Mouse (Mus musculus): ENCODE data around the gene Tpk1. TPM values are rescaled to one million over a fixed set of nuclear protein-coding genes. Genes with fewer than 3 reads are reported as not detected.

Gene Tpk1
- polyA plus RNA-seq, 1 experiment from 2014 or later = 7.4 TPM

DNA sequence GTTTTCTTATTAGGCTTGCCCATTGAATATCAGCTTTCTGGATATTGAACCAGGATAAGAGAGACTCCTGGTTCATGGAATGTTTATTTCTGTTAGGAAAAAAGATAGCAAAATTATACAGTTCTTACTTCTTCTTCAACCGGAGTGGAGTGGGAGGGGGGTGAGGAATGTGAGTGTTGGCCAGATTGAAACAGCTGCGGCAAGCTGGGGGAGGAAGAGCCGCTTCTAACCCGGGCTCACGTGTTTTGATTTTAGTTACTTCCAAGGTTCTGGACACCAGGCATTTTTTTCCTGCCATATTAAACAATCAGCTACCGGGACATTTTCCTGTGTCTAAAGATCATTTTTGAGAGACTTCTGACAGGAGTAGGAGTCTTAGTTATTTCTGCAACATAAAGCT is 356.0 kb downstream of the Tpk1 start:
- no peak overlapping the region for H3K4me3 ChIP-seq (ENCODE audit: low read depth, low read length)
- no peaks in the 10 kb centered on the region for H3K36me3 ChIP-seq (replicated peaks; ENCODE audit: insufficient read depth, low read length)
- 69% methylated on average over 6 of the region's 6 CpGs for WGBS (ENCODE audit: insufficient replicate concordance)
- no peak overlapping the region for H3K9ac ChIP-seq (replicated peaks)
- no peaks in the 10 kb centered on the region for H3K27me3 ChIP-seq (ENCODE audit: insufficient read depth, low read length)
- no peaks in the 10 kb centered on the region for H3K4me1 ChIP-seq (ENCODE audit: insufficient read depth)
- H3K4me2 ChIP-seq (ENCODE audit: low read depth, low read length) = no peak overlapping the region
- no peaks in the 10 kb centered on the region for H3K9me3 ChIP-seq (ENCODE audit: low read length)
- H3K27ac ChIP-seq (ENCODE audit: low read depth) = no peak overlapping the region
- DNase-seq = no peak
- TF ChIP-seq EP300 (IDR thresholded peaks at IDR 0.05; ENCODE audit: low read depth) (no peak), CTCF (IDR thresholded peaks at IDR 0.05; ENCODE audit: low read depth) (no peak)
- no peak for ATAC-seq

DNA sequence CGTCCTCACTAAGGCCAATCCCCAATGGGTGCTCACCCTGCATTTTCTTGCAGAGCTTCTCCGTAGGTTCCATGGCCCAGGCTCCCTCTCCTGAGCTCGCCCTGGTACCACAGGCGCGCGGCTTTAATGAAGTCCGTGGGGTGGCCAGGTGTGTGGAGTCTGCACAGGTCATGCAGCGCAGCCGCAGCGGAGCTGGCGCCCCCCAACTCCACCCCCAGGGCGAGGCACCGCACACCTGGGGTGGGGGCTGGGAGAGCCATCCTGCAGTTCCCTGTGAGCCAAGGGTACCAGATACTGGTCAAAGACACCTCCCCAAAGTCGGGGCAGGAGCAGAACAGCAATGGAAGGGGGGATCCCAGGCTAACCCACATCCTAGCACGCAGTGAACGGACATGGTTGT is 356.6 kb downstream of the Tpk1 start, which contains the start of gene Nobox:
Gene Nobox, minus strand, starts transcription at position 101 of the 400 bp plus-strand sequence.
- TF ChIP-seq CTCF (IDR thresholded peaks at IDR 0.05; ENCODE audit: low read depth) = no peak
- TF ChIP-seq EP300 (IDR thresholded peaks at IDR 0.05; ENCODE audit: low read depth) = no peak
- Histone ChIP-seq H3K36me3 (replicated peaks; ENCODE audit: insufficient read depth, low read length) (no peaks in the 10 kb centered on the region), H3K9ac (replicated peaks) (no peak within 1 kb of the TSS), H3K27me3 (ENCODE audit: insufficient read depth, low read length) (no peaks in the 10 kb centered on the region), H3K4me3 (ENCODE audit: low read depth, low read length) (no peak within 1 kb of the TSS), H3K4me2 (ENCODE audit: low read depth, low read length) (no peak within 1 kb of the TSS), H3K4me1 (ENCODE audit: insufficient read depth) (no peaks in the 10 kb centered on the region), H3K9me3 (ENCODE audit: low read length) (no peaks in the 10 kb centered on the region), H3K27ac (ENCODE audit: low read depth) (no peak within 1 kb of the TSS)
- ATAC-seq = no peak
- DNase-seq = no peak
- WGBS (ENCODE audit: insufficient replicate concordance) = 60% methylated on average over 16 of the region's 16 CpGs

DNA sequence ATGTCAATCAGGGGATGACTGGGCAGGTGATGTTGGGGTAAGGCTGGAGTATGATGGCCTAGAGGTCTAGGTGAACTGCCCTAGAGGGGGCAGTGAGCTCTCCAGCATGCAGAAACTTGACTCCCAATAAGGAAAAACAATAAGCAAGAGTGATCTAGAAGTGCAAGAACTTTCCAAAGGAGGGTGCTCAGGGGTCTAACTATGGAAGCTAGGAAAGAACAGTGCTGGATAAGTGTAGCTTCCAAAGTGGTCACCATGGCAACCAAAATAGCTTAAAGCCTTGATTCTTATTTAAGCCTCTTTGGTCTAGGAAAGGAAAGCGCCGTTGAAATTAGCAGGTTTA is 368.6 kb downstream of the Tpk1 start:
- ATAC-seq (no peak), DNase-seq (no peak)
- 46% methylated on average over 2 of the region's 2 CpGs for WGBS (ENCODE audit: insufficient replicate concordance)
- Histone ChIP-seq H3K4me1 (ENCODE audit: insufficient read depth) (no peaks in the 10 kb centered on the region), H3K36me3 (replicated peaks; ENCODE audit: insufficient read depth, low read length) (no peaks in the 10 kb centered on the region), H3K4me2 (ENCODE audit: low read depth, low read length) (no peak overlapping the region), H3K27ac (ENCODE audit: low read depth) (no peak overlapping the region), H3K4me3 (ENCODE audit: low read depth, low read length) (no peak overlapping the region), H3K9ac (replicated peaks) (no peak overlapping the region), H3K9me3 (ENCODE audit: low read length) (no peaks in the 10 kb centered on the region), H3K27me3 (ENCODE audit: insufficient read depth, low read length) (no peaks in the 10 kb centered on the region)
- TF ChIP-seq CTCF (IDR thresholded peaks at IDR 0.05; ENCODE audit: low read depth) = no peak
- no peak for TF ChIP-seq EP300 (IDR thresholded peaks at IDR 0.05; ENCODE audit: low read depth)

DNA sequence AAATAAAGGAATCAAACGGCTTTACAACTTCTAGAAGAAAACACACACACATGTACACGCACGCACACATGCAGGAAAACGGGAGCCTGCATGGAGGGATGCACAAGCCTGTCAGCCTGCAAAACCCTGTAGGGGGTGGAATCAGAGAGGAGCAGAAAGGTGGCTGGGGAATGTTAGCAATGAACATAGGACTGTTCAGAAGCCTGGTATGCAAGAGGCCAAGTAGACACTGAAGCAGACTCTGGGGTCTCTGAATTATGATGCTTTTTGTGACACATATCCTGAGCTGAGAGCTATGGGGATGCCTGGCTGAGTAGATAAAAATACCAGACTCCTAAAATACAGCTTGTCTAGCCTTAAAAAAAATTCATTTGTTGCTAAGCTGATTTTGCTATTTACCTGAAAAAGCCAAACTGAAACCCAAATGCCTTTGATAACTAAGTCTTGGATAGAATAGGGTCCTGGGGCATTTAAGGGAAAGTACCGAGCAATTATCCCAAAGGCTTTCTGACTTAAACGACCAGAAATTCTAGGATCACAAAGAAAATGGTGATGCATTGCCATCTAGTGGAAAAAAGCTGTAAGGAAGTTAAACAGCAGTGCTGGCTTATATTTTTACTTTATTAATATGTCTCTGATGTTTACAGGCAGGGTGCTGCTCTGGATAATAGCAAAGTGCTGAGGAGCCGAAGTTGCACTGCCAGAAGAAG is 369.1 kb downstream of the Tpk1 start:
- ATAC-seq = no peak
- H3K4me3 ChIP-seq (ENCODE audit: low read depth, low read length) = no peak overlapping the region
- DNase-seq = no peak

DNA sequence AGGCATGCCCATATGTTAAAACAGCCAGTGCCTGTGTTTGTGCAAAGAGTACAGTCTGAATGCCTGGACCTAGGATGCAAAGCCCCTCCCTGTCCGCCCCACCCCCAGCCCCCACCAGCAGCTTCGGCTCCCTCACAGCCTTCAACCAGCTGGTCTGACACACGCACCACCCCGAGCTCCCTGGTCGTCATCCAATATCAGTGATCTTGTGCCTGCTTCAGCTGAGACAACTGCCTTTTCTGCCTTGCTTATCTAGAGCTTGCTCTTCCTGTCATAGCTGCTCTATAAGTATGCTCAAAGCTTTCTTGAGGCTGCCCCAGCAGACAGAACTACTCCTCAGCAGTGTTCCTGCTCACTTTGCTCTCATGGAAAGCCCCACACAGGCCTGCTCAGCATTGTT is 370.2 kb downstream of the Tpk1 start:
- Histone ChIP-seq H3K36me3 (replicated peaks; ENCODE audit: insufficient read depth, low read length) (no peaks in the 10 kb centered on the region), H3K9ac (replicated peaks) (no peak overlapping the region), H3K9me3 (ENCODE audit: low read length) (no peaks in the 10 kb centered on the region), H3K27me3 (ENCODE audit: insufficient read depth, low read length) (no peaks in the 10 kb centered on the region), H3K4me1 (ENCODE audit: insufficient read depth) (0 out of 2 replicates have a peak, but pooled peaks cover 2% of the 10 kb centered on the region), H3K4me3 (ENCODE audit: low read depth, low read length) (no peak overlapping the region), H3K4me2 (ENCODE audit: low read depth, low read length) (no peak overlapping the region), H3K27ac (ENCODE audit: low read depth) (no peak overlapping the region)
- ATAC-seq (no peak), DNase-seq (no peak)
- TF ChIP-seq EP300 (IDR thresholded peaks at IDR 0.05; ENCODE audit: low read depth) (no peak), CTCF (IDR thresholded peaks at IDR 0.05; ENCODE audit: low read depth) (no peak)
- 20% methylated on average over 5 of the region's 5 CpGs for WGBS (ENCODE audit: insufficient replicate concordance)

More for the DNA sequence above, 369.1 kb downstream of the Tpk1 start:
- Histone ChIP-seq H3K27me3 (ENCODE audit: insufficient read depth, low read length) (no peaks in the 10 kb centered on the region), H3K4me2 (ENCODE audit: low read depth, low read length) (no peak overlapping the region), H3K4me1 (ENCODE audit: insufficient read depth) (0 out of 2 replicates have a peak, but pooled peaks cover 2% of the 10 kb centered on the region), H3K27ac (ENCODE audit: low read depth) (no peak overlapping the region), H3K9ac (replicated peaks) (no peak overlapping the region), H3K9me3 (ENCODE audit: low read length) (no peaks in the 10 kb centered on the region), H3K36me3 (replicated peaks; ENCODE audit: insufficient read depth, low read length) (no peaks in the 10 kb centered on the region)
- WGBS (ENCODE audit: insufficient replicate concordance) = 40% methylated on average over 7 of the region's 7 CpGs
- TF ChIP-seq EP300 (IDR thresholded peaks at IDR 0.05; ENCODE audit: low read depth) (no peak), CTCF (IDR thresholded peaks at IDR 0.05; ENCODE audit: low read depth) (peak; percentile 64)
